Mouse (Mus musculus): ENCODE data around the gene Sap25. TPM values are rescaled to one million over a fixed set of nuclear protein-coding genes. Genes with fewer than 3 reads are reported as not detected.

Gene Sap25
- total RNA-seq, 2 experiments from 2014 or later: 3.0 to 3.9 TPM

GRCm38 (mm10) chr5:137623937-137624530 is 17.1 kb upstream of the Sap25 start:
- intact Hi-C loops (cut with DNase I): no loop called here
- no peak for DNase-seq (ENCODE audit: low spot score)

- no peak for DNase-seq (ENCODE audit: low spot score)
- intact Hi-C loops (cut with DNase I): no loop called here
Observed at GRCm38 (mm10) chr5:137627991-137628390, 13.1 kb upstream of the Sap25 start.

DNA sequence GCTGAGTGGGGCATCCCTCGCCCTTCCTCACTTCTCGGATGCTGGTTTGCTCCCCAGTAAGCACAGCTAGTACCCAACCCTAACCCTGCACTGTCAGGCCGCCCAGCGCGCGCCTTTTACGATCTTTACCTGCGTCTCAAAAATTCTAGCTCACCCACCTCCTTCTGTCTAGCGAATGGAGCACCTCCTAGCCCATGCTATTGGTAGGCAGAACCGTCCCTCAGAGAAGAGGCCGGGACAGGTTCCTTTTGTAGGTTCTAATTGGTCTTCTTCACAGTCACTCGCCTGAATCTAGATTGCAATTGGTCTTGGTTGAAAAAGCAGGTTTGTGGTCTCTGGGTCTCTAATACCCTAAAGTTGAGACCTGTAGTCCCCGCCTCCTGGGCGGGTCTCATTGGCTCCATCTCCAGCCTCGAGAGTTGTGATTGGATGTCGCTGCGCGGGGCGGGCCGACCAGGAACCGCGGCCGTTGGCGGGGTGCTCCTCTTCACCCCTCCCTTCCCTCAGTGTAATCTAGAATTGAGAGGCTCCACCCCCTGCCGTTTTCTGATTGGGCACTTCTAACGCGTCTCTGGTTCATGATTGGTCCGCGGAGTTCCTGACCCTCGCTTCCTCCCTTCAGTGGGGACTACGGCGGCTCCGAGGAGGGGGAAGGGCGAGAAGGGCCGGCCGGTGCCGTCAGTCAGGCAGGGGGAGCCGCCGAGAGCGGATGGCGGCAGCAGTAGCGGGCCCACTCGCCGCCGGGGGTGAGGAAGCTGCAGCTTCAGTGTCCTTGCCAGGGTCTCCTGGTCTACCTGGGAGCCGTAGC is 12.4 kb upstream of the Sap25 start, which contains the start of the genes Fbxo24, Lrch4 and Gm20605:
Gene Fbxo24 (minus strand): TSS at position 505 of the 808 bp plus-strand sequence.
Gene Lrch4 (plus strand): TSS at position 624 of the 808 bp plus-strand sequence.
Gene Gm20605 (plus strand): TSS at position 678 of the 808 bp plus-strand sequence.
- peak; percentile 100 for DNase-seq (ENCODE audit: low spot score)
- intact Hi-C loops (cut with DNase I): no loop called here

DNA sequence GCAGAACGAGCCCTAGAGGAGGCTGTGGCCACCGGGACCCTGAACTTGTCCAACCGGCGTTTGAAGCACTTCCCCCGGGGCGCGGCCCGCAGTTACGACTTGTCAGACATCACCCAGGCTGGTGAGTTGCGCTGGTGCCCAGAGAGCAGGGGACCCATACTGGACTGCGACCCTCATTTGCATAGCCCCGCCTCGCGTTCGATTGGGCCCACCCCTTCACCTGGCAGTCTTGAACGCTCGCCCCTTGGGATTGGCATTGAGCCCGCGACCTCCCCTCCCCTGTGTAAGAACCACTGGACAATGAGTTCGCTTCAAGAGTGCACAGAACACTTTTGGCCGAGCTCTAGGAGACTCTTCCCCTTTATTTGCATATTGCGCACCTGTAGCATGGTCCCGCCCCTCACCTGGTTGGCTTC is 11.8 kb upstream of the Sap25 start:
- DNase-seq (ENCODE audit: low spot score): no peak
- intact Hi-C loops (cut with DNase I): no loop called here

- intact Hi-C loops (cut with DNase I): no loop called here
- DNase-seq (ENCODE audit: low spot score): no peak
Observed at GRCm38 (mm10) chr5:137629906-137630545, 11.1 kb upstream of the Sap25 start.

DNA sequence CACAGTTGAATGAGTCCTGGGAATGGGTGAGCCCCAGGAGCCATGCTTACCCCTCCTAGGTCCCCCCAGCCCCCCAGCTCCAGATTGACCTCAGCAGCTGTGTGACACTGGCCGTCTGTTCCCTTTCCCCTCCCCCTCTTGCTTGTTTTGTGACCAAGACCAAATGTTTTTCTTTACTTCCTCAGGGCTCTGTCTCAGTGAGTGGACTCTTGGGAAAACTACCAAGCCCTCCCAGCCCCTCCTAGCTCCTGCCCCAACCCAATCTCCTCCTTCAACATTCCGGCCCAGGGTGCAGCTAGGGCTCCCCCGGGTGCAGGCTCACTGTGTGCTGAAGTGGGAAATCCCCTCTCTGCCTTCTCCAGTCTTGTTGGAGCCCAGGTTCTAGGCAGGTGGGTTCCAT is 10.5 kb upstream of the Sap25 start:
- DNase-seq (ENCODE audit: low spot score): peak; percentile 32
- intact Hi-C loops (cut with DNase I): no loop called here

GRCm38 (mm10) chr5:137631171-137631570 is 10.0 kb upstream of the Sap25 start:
- peak; percentile 23 for DNase-seq (ENCODE audit: low spot score)
- intact Hi-C loops (cut with DNase I): no loop called here

DNA sequence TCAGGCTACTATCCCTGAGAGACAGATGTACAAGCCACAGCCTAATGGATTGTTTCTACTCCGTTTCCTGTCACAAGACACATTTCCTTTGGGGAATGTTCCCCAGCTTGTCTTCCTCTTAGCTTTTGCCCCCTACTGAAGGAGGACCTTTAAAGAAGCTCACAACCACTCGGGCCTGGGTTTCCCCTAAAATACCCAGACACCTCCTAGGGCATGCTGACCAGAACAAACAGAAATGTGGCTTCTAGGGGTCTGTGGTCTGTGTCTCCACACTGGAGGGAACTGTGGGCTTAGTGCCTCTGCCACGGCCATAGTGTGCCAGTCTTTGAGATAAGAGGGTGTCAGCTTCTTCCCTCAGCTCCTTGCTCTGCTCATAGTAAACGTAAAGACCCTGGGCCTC is 9.5 kb upstream of the Sap25 start:
- intact Hi-C loops (cut with DNase I): no loop called here
- no peak for DNase-seq (ENCODE audit: low spot score)

DNA sequence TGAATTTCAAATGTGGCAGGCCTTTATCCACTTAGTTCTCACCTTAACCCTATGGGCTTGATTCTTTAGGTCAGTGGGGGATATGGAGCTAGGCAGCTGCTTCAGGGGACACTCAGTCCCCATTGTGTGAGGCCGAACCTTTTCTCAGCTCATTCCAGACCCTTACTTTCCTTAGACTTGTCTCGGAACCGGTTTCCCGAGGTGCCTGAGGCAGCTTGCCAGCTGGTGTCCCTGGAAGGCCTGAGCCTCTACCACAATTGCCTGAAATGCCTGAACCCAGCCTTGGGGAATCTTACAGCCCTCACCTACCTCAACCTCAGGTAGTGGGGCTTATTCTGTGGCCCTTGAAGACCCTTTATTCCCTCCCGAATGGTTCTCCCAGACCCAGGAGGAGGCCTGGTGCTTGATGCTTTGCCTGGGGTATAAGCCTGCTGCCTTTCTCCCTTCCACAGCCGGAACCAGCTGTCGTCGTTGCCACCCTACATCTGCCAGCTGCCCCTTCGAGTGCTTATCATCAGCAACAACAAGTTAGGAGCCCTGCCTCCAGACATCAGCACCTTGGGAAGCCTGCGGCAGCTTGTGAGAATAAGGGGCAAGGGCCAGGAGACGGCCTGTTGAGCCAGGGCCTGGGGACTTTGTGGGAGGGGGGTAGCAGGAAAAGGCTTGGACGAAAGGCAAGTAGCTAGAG is 7.6 kb upstream of the Sap25 start:
- intact Hi-C loops (cut with DNase I): no loop called here
- DNase-seq (ENCODE audit: low spot score): no peak

- no peak for DNase-seq (ENCODE audit: low spot score)
- intact Hi-C loops (cut with DNase I): no loop called here
Observed at GRCm38 (mm10) chr5:137639472-137639871, 1.7 kb upstream of the Sap25 start.

GRCm38 (mm10) chr5:137642886-137643285 is 1.8 kb downstream of the Sap25 start:
- intact Hi-C loops (cut with DNase I): no loop called here
- DNase-seq (ENCODE audit: low spot score): no peak

GRCm38 (mm10) chr5:137644484-137644883 is 3.4 kb downstream of the Sap25 start:
- DNase-seq (ENCODE audit: low spot score): no peak
- intact Hi-C loops (cut with DNase I): no loop called here

DNA sequence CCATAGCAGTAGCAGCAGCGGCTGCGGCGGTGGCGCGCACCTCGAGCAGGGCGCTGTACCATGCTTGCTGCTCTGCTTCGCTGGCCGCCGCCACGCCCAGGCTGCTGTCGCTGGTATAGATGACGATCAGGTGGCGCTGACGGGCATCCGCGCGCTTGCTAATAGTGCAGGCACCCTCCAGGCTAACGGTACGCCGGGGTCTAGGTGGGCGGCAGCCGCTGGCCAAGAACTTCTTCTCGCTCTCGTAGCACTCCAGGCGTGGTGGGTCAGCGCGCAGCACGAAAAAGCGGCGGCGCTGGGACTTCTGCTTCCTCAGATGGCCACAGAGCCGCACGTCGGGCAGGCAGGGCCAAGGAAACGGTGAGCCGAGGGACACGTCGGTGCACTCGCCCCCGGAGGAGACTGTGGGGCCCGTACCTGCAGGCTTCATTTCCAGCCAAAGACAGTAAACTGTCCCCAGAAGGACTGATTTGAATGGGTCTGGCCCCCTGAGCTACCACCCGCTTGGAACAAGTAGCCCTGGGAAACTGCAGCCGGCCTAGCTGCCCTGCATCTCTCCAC is 4.0 kb downstream of the Sap25 start:
- intact Hi-C loops (cut with DNase I): no loop called here
- no peak for DNase-seq (ENCODE audit: low spot score)

GRCm38 (mm10) chr5:137645652-137646091 is 4.5 kb downstream of the Sap25 start, which contains the start of gene Irs3:
Irs3 (minus strand) TSS chr5:137645714.
- intact Hi-C loops (cut with DNase I): no loop called here
- peak; percentile 21 for DNase-seq (ENCODE audit: low spot score)

DNA sequence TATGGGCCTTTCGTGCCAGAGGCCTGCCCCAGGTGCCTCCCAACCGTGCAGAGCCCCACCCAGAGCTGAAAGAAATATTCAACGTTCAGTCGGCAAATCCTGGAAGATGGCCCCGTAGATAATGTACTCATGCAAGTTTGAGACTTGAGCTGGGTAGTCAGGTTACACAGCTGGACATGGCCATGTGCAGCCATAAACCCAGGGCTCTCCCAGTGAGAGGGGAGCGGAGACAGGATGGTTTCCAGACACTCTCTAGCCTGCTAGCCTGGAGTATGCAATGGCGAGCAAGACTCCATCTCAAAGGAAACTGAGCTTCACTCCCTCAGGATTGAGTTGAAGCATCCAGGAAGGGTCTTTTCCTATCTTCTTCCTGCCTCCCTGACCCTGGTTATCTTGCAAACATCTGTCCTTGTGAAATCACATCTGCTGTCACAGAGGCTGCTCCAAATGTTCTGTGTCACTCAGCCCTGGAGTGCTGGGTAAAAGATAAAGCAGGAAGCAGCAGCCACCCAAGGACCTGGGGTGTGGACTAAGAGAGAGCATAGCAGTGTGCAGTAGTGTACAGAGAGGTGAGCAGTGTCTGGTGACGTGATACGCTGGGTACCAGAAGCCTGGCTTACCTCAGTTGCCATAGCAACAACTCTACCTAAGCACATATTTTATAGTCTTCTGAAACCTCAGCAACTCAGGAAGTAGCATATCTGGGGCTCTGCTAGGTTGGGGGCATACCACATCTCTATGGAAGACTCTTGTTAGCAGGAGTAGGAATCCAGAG is 6.9 kb downstream of the Sap25 start:
- DNase-seq (ENCODE audit: low spot score): no peak
- intact Hi-C loops (cut with DNase I): no loop called here

GRCm38 (mm10) chr5:137649251-137649650 is 8.1 kb downstream of the Sap25 start:
- intact Hi-C loops (cut with DNase I): no loop called here

GRCm38 (mm10) chr5:137649669-137650571 is 8.8 kb downstream of the Sap25 start:
- intact Hi-C loops (cut with DNase I): loop anchor here (5.0 kb wide), 2 partner anchors 118 to 138 kb away; partner anchors contain the start of genes Epo and Gnb2
- DNase-seq (ENCODE audit: low spot score): no peak

More at GRCm38 (mm10) chr5:137649251-137649650, 8.1 kb downstream of the Sap25 start:
- no peak for DNase-seq (ENCODE audit: low spot score)

- peak; percentile 22 for DNase-seq (ENCODE audit: low spot score)
- intact Hi-C loops (cut with DNase I): loop anchor here (2.0 to 5.0 kb wide), 3 partner anchors 68 to 140 kb away; partner anchors contain the start of genes Epo and Gnb2
Observed at GRCm38 (mm10) chr5:137652474-137652873, 11.3 kb downstream of the Sap25 start.

Measured in heart, postnatal 25 days (tissue).